Mouse (Mus musculus) forebrain, embryonic 16.5 days (tissue): ENCODE measurements around the gene Clec2g. TPM values are rescaled to one million over a fixed set of nuclear protein-coding genes. Genes with fewer than 3 reads are reported as not detected.

Experiments
- ATAC-seq: fragments of 200-750 bp; cut with Nextera tagmentation; 2 replicates; pipeline ENCODE4 v1.8.0; 2017; ENCODE audit warnings: mild to moderate bottlenecking, moderate library complexity
- H3K27ac ChIP-seq: fragments of 300-500 bp; sonication (generic); 2 replicates; pipeline ENCODE4 v1.5.1; 2014; ENCODE audit warnings: low read length, control low read depth
- H3K27me3 ChIP-seq: fragments of 300-500 bp; sonication (generic); replicated peaks from 2 replicates; pipeline ENCODE4 v1.6.1; 2014; ENCODE audit warnings: low read length; ENCODE audit not compliant: control insufficient read depth, insufficient read depth
- H3K36me3 ChIP-seq: fragments of 300-500 bp; sonication (generic); 2 replicates; pipeline ENCODE4 v1.6.1; 2014; ENCODE audit not compliant: control insufficient read depth, insufficient read depth
- H3K4me1 ChIP-seq: fragments of 300-500 bp; sonication (generic); replicated peaks from 2 replicates; pipeline ENCODE4 v1.6.1; 2014; ENCODE audit warnings: low read length; ENCODE audit not compliant: control insufficient read depth, insufficient read depth
- H3K4me2 ChIP-seq: fragments of 300-500 bp; sonication (generic); 2 replicates; pipeline ENCODE4 v1.6.1; 2014; ENCODE audit warnings: mild to moderate bottlenecking, low read length, control low read depth
- H3K4me3 ChIP-seq: fragments of 300-500 bp; sonication (generic); replicated peaks from 2 replicates; pipeline ENCODE4 v1.5.1; 2014; ENCODE audit warnings: mild to moderate bottlenecking, low read length, control low read depth
- H3K9ac ChIP-seq: fragments of 300-500 bp; sonication (generic); replicated peaks from 2 replicates; pipeline ENCODE4 v1.6.1; 2014; ENCODE audit warnings: low read depth, low read length, control low read depth
- H3K9me3 ChIP-seq: fragments of 300-500 bp; sonication (generic); 2 replicates; pipeline ENCODE4 v1.6.1; 2016; ENCODE audit warnings: low read length; ENCODE audit not compliant: control insufficient read depth
- WGBS: fragments of 180-500 bp; shearing (Covaris S2); extraction: QIAGEN DNeasy Blood & Tissue Kit; methylation state at CpG from one replicate; pipeline ENCODE4 v1.1.7; 2014; 5-methylcytosine and 5-hydroxymethylcytosine counted together
- microRNA-seq: library from miRNA; unstranded; fragments of <30 nt; microRNA quantifications from one replicate; pipeline ENCODE4, GENCODE M21; 2017
- polyA plus RNA-seq: library from polyadenylated mRNA; unstranded; fragments of >200 nt; fragmentation: Nextera tagmentation; extraction: Ambion mirVana; gene quantifications from 2 replicates; pipeline ENCODE4 v1.2.1, GENCODE M21; 2015

Clec2g gene
- polyA plus RNA-seq, 1 experiment from 2014 or later, result not detected

GRCm38 (mm10) chr6:129033397-129033796 is 99.2 kb downstream of the Clec2g start:
- no peak overlapping the region for H3K27ac ChIP-seq
- no peak overlapping the region for H3K4me2 ChIP-seq
- H3K27me3 ChIP-seq, result no peaks in the 10 kb centered on the region
- no peak overlapping the region for H3K9ac ChIP-seq
- H3K4me1 ChIP-seq, result no peaks in the 10 kb centered on the region
- no peak overlapping the region for H3K4me3 ChIP-seq
- no peaks in the 10 kb centered on the region for H3K9me3 ChIP-seq
- H3K36me3 ChIP-seq, result no peaks in the 10 kb centered on the region
- no peak for ATAC-seq
- 90% methylated on average over 2 of the region's 2 CpGs for WGBS

Small RNA genes within 50 kb of the gene (microRNA-seq; reads per million reads assigned to microRNA genes)
- gene Gm27336 (not detected), gene Mir7649 (not detected)

Other genes starting within 250 kb of the Clec2g start
- gene Klrb1, start 211.3 kb upstream of the Clec2g start, polyA plus RNA-seq, result not detected in 2 replicates
- 0.15 TPM in 1 of 2 replicates, not detected in the other for gene Klrb1c, start 145.2 kb upstream of the Clec2g start, polyA plus RNA-seq
- gene Gm44511, start 108.1 kb upstream of the Clec2g start, polyA plus RNA-seq, result not detected in 2 replicates
- gene Klrb1b, start 108.0 kb upstream of the Clec2g start, polyA plus RNA-seq, result not detected in 2 replicates
- gene Clec2i, start 46.8 kb upstream of the Clec2g start, polyA plus RNA-seq, result not detected in 2 replicates
- gene BC035044, start 43.3 kb upstream of the Clec2g start, polyA plus RNA-seq, result 0.31 and 0.34 TPM in 2 replicates
- 0.26 and 0.29 TPM in 2 replicates for gene Klrb1f, start 111.5 kb downstream of the Clec2g start, polyA plus RNA-seq
- not detected in 2 replicates for gene Clec2e, start 166.5 kb downstream of the Clec2g start, polyA plus RNA-seq
- gene Clec2d, start 246.2 kb downstream of the Clec2g start, polyA plus RNA-seq, result 0.18 and 0.40 TPM in 2 replicates